Mouse (Mus musculus) 3T3-L1 (cell line): Measurements from ENCODE around the gene Rabgap1l.

Experiments used
- DNase-seq: peaks from one replicate; pipeline ENCODE4 v3.0.0-alpha.2; 2015; ENCODE audit warnings: low read depth, low spot score

Rabgap1l gene

DNA sequence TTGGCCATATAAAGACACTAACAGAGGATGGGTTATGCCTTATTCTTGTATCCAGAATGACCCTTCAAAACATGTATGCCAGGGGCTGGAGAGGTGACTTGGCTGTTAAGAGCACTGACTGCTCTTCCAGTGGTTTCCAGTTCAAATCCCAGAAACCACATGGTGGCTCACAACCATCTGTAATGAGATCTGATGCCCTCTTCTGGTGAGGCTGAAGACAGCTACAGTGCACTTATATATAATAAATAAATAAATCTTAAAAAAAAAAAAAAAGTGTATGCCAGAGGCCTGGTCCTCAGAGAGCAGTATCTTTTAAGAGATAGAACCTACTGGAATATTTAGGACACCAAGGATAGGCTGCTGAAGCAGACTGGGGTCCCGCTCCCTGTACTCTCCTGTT is 414.6 kb downstream of the Rabgap1l start:
- DNase-seq, result peak; percentile 67

DNA sequence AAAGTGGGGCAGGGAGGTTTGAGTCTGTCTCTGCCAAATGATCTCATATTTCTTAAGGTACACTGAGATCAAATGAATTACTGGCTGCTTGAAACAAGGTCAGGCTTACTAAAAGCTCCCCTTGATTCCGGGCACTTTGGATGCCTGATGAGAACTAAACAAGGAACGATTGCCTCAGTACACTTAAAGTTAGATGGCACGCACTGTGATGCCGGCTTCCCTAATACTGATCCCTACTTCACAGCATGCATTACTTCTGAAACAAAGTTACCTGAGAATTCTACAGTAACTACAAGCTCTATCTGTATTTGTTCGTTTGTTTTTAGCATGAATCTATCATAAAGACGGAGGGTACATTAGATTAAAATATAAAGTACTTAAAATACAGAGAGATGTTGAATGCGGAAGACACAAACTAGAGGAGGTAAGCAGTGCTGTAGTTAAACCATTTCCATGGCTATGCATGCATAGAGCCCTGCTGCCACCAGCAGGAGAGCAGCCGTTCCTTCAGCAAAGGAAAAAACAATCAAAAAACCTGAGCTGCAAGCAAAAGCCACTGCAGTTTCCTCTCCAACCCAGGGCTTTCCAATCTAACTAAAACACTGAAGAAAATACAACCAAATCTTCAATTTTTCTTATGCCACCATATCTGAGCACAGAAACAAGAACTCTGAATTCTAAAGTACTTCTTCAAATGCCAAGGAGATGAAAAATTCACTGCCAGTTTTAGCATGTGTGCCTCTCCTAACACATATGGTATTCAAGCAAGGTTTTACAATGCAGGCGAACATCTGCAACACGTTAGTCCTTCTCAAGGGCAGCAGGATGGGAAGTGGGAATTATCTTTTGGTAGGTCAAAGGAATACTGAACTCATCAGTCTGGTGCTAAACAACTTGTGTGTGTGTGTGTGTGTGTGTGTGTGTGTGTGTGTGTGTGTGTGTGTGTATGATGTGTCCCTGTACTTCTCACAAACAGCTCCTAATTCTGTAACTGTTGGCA is 415.4 kb downstream of the Rabgap1l start:
- peak; percentile 78 for DNase-seq

GRCm38 (mm10) chr1:160374490-160374889 is 418.5 kb downstream of the Rabgap1l start:
- no peak for DNase-seq

GRCm38 (mm10) chr1:160373306-160373705 is 419.7 kb downstream of the Rabgap1l start:
- DNase-seq, result peak; percentile 20

- DNase-seq, result peak; percentile 73
Measured at GRCm38 (mm10) chr1:160371696-160372095, 421.3 kb downstream of the Rabgap1l start.

DNA sequence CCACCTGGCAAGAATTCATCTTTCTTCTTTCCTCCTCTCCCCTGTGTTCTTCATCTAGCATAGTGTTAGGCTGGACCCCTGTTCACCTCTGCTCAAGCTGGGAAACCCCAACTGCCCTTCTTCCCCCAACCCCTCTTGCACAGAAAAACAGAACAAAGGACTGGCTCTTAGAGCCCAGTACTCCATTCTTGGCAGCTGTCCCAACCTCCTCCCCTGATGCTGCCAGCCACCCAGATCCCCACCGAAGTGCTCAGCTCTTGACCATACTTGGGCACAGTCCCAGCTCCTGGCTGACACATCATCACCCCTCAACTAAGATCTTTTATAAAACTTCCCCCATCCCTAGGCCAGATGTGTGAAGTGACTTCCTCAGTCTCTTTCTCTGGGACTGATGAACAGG is 422.5 kb downstream of the Rabgap1l start:
- DNase-seq, result peak; percentile 85

GRCm38 (mm10) chr1:160366615-160367014 is 426.4 kb downstream of the Rabgap1l start:
- no peak for DNase-seq

DNA sequence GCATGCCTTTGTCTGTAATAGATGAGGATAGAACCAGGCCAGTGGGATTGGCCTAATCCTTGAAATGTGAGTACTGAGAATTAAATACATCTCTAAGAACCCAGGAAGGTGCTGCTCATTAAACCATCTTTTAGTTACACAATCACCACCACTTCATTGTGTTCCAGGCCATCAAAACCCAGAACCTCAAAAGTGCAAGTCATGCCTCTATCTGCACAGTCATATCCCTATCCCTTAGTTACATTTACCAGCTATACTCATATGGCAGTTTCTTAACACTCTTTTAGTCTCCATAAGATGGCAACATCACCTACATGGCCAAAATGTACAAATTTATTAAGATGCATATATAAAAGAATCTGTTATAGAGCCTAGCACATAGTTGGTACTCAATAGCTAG is 435.7 kb downstream of the Rabgap1l start:
- no peak for DNase-seq

- DNase-seq, result no peak
Measured at GRCm38 (mm10) chr1:160353732-160354455, 439.1 kb downstream of the Rabgap1l start.

DNA sequence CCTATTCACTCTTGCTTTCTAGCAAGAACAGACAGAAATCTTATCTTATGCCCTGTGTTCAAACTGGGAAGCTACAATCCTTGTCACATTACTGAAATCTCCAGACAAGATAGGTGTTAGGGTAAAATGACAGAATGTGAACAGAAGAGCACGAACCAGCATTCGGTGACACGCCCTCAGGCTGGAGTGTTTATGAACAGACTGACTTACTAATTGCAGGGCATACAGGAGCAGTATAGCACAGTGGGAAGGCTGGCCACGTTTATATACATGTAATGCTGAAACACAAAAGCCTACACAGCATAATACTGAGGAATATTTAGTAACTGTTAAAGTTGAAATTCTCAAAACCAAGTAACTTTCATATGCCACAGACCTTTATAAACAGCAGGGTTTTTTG is 440.7 kb downstream of the Rabgap1l start:
- DNase-seq, result no peak

GRCm38 (mm10) chr1:160351880-160352234 is 441.2 kb downstream of the Rabgap1l start:
- peak; percentile 27 for DNase-seq

DNA sequence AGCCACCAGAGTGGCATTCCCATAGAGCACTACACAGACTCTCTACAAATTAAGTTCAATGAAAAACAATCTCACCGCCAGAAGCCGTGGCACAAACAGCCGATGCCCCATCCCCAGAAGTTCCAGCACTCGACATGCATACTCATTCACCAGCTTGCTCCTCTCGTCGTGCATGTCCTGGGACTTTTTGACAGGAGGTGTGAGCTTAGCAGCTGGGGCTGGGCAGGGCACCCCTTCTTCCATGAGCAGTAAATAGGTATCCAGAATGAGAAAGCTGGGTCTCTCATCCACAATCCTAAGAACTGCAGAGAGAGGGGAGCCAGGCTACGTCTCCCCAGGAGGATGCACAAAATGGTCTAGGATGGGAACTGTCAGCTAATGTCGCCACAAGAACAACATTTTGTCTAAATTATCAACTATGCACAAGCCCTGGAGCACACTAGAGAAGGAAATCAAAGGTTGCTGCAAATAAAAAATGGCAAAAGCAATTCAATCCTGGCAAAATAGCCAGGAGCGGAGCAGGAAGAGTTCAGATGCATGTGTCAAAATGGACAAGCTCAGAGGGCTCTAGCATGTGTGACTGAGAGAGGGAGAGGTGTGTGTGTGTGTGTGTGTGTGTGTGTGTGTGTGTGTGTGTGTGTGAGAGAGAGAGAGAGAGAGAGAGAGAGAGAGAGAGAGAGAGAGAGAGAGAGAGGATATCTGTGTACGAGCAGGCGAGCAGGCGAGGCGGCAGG is 441.7 kb downstream of the Rabgap1l start:
- no peak for DNase-seq

GRCm38 (mm10) chr1:160340653-160341052 is 452.4 kb downstream of the Rabgap1l start:
- DNase-seq, result no peak

- no peak for DNase-seq
Measured at GRCm38 (mm10) chr1:160339374-160339773, 453.6 kb downstream of the Rabgap1l start.

GRCm38 (mm10) chr1:160334791-160335190 is 458.2 kb downstream of the Rabgap1l start:
- DNase-seq, result no peak

- DNase-seq, result no peak
Measured at GRCm38 (mm10) chr1:160330828-160331227, 462.2 kb downstream of the Rabgap1l start.

DNA sequence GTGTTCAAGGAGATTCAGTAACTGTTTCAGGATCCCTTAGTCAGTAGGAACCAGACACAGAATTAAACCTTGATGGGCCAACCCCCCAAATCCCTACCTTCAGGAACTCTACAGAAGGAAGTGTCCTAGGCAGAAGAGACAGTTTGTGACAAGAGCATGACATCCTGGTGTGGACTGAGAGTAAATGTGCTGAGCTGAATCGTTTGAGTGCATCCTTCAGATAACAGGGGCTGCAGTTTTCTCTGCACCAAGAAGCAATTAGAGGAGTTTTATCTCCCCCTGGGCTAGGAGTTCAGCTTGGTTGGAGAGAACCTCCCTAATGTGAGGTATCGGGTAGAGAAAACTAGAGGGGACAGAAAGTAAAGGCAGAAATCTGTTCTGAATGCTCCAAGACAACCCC is 462.8 kb downstream of the Rabgap1l start:
- DNase-seq, result no peak

GRCm38 (mm10) chr1:160329788-160330187 is 463.2 kb downstream of the Rabgap1l start:
- DNase-seq, result no peak

DNA sequence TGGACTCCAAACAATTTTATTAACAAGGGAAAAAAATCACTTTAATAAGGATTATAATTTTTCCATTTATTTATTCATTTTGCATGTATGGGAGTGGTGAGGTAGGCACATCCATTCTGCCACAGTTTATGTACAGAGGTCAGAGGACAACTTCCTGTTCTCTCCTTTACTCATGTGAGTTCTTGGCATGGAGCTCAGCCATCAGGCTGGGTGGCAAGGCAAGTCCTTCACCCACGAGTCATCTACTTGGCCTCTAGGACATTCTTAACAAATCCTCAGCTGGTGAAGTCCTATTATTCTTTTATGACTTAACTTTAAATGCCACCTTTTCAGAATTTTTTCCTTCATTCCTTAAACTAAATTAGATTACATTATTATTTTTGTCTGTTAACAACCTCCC is 465.5 kb downstream of the Rabgap1l start:
- DNase-seq, result peak; percentile 71

- DNase-seq, result no peak
Measured at GRCm38 (mm10) chr1:160325542-160325941, 467.5 kb downstream of the Rabgap1l start.

GRCm38 (mm10) chr1:160320690-160321089 is 472.3 kb downstream of the Rabgap1l start:
- no peak for DNase-seq
